Mouse (Mus musculus) erythroblast, embryonic 14.5 days (primary cell): Measurements from ENCODE around the gene Cpm.

ENCODE experiments used
- GATA1 ChIP-seq: IDR thresholded peaks from 2 replicates; pipeline ENCODE4 v1.6.1; 2012; ENCODE audit warnings: low read length, inconsistent platforms, mixed read lengths
- TAL1 ChIP-seq: IDR thresholded peaks from 3 replicates; pipeline ENCODE4 v1.6.1; 2012; ENCODE audit warnings: low read length, inconsistent platforms, mixed read lengths

DNA sequence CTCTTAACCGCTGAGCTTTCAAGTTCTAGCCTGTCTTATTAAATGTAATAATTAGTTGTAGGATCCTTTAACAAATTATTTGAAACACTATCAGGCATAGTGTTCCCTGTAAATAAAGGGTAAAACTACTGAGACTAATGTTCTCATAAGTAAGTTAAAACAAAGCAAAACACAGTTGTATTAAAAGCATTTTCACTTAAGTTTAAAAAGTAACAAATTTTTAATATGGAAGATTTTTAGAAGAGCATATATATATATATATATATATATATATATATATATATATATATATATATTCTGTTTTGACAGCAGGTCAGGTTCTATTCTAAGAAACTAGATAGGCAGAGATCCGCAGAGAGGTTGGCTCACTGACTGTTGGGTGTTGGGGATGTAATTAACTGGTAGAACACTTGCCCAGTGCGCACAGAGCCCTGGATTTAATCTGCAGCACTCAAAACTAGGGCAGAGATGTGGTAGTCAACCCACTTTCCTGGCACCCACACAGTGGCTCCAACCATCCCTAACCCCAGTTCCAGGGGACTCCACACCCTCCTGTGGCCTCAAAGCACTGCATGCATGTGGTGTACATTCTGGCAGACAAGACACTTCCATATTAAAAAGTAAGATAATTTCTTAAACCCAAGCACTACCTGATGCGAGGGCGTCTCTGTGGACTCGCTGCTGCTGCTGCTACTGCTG is 65.1 kb downstream of the Cpm start:
- no peak for TF ChIP-seq TAL1
- no peak for TF ChIP-seq GATA1
